Mouse (Mus musculus) frontal cortex, postnatal 10 days (tissue): Measurements from ENCODE around the gene B3gat1.

Source experiments
- DNase-seq, 2 experiments: peaks; one replicate each; pipeline ENCODE4 v3.0.0; 2022; ENCODE audit warnings: low spot score in 2 of 2, mixed read lengths in 1 of 2

The B3gat1 gene

DNA sequence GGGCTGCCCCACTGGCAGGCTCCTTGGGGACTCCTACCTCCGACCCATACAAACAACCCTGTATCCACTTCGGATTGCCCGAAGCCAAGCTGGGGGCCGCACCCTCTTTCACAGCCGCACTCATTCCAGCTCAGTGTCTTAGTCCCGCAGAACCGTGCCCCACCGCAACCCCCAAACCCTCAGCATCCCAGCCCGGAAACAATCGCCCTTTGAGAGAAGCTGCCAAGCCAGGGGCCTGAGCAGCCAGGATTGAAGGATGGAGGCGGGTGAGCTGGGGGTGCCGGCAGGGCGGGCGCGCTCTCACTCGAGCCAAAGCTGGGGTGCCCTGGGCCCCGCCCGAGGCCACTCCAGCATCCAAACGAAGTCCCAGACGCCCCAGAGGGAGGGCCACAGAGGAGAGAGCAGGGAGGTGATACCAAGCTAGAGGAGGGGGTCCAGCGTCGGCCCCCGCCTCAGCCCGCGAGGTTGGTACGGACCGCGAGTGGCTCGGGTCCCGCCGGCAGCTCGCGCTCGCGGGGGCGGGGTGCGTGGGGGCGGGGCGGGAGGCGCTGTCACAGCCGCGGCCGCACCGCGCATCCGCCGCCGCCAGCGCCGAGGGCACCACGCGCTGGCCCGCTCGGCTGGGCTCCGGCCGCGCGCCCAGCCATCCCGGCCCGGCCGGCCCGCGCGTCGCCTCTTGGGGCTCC is at the start of gene B3gat1:
Gene B3gat1 (plus strand): TSS at position 523 of the 686 bp plus-strand sequence.
- peak; percentile 72 to 73 for DNase-seq

DNA sequence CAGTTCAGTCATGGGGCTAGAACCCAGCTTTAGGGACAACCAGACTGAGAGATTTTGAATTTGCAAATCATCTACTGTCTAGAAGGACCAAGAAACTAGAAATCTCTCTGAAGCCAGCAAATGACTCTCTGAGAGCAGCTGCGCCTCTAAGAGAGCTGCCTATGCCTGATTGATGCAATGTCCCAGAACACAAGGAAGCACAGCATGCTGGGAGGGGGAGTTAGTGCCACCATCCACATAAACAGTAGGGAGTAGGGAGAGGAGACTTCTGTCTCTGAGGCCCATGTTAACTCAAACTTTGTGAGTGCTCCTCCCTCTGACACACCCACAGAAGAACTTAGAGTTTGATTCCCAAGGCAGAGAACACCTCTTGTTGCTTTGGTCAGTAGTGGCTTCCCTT is 44.4 kb upstream of the B3gat1 start:
- DNase-seq = no peak

DNA sequence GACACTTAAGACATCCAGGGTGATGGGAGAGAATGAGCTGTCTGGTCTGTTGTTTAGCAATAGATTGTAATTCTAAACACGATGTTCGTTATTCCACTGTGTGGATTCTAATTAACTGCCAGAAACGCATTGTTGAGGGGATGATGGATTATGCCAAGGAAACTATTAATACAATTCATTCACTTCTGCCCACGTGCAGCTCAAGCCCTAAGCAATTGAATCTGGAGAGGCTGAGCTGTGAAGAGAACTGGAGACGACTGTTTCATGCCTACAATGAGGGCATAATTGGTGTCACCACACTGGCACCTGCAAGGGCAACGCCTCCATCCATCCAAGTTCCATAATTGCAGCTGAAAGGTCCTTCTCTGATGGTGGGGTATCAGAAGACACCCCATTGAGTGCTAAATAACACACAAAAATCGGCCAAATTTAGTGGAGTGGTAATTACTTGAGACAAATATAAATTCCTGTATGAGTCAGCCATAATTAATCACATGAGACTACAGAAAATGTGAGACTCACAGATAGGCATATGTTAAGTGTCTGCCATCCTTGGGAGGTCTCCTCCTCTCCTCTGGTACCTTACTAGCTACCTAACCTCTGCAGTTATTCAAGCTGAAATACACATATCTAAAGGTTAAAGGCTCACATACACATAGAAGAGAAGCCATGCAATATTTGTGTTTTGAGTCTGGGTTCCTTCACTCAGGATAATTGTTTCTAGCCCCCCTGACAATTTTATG is 43.4 kb upstream of the B3gat1 start:
- no peak for DNase-seq

DNA sequence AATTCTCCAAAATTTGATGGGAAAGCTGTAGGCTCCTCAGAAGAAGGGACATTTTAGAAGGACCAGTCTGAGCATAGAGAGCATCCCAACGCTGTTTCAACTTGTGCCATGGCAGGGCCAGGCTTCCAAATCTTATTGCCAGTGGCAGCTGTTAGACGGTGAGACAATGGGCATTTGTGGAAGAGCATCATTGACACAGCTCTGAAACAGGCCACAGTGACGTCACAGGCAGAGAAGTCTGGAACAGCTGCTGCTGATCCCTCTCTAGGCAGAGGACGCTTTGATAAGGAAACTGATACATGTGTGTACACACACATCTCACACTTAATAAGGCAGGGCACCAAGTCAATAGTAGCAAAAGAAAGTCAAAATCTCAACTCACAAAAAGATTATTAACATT is 40.9 kb upstream of the B3gat1 start:
- DNase-seq = no peak

DNA sequence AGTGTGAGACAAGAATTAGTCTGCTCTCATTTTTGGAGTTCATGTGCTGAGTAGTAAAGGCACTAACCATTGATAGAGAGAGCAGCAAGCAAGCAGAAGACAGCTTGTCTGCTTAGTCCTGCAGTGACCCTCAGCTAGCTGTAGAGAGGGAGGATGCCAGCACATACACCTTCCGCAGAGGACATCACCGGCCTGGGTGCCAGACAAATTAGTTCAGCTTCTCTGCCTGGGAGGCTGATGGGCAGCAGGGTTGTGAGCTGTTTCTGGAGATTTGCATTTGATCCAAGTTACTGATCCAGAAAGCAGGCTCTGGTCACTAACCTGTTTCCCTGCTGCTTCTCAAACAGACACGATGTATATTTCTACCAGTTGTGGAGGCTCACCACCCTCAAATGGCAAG is 38.9 kb upstream of the B3gat1 start:
- DNase-seq = no peak

DNA sequence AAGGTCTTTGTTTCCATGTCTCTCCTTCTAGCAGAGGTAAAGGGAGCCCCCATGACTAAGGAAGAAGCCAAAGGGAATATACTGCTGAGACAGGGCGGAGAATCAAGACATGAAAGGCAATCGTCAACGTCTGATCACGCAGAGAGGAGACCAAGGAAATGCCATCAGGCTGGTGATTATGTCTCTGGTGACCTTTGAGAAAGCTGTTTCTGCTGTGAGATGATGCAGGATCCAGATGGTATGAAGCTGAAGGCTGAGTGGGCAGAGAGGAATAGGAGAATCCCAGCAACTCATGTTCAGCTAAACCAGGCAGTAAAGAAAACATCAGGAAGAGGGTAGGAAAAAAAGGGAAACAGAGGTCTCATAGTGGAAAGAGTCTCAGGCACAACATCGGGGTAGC is 38.4 kb upstream of the B3gat1 start:
- no peak for DNase-seq

DNA sequence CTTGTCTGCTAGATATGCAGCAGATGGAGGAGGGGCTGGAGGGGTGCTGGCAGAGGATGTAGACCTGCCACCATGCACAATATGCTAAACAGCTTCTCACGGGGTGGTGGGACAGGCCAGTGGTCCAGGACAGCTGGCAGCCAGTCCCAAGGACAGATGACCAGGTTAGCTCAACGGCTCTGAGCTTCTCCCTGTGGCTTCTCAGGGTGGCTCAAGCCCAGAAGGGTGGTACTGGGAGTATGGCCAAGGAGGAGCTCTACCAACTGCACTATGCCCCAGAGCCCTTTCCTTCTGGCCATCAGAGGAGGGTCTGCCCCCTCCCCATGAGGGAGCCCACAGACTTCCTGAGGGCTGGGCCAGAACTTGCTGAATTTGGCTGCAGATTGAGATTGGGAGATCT is 35.2 kb upstream of the B3gat1 start:
- DNase-seq = no peak

DNA sequence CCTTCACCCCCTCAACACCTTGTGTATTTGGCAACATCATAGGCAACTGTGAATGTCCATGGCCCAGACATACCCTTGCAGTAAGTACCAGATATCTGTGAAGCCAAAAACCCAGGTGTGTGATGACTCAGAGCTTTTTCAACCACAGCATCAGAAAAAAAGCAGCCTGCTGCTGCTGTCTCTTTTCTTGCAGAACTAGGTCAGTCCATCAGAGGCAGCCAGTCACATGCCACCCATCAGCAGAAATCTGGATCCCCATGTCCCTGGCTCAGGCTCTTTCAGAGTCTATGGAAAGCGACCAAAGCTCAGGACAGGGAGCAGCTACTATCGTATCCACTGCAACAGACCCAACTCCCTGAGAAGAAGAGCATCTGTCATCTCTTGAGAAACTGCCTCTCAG is 33.2 kb upstream of the B3gat1 start:
- DNase-seq = no peak

DNA sequence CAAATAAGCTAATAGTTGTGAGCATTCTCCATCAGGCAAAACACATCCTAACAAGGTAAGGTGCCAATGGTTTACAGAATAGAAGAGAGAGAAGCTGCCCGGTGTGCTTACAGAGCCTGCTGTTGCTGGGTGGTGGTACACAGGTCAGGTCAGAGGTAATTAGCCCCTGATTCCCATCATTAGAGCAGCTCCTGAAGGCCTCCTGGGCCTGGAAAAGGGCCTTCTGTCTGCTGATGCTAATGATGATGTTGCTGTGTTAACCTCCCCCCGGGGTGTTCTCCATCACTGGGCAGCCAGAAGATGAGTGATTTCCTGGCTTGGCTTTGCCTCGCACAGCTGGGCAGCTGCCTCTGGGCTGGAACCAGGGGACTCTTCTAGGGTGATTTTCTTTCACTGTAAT is 15.1 kb upstream of the B3gat1 start:
- no peak for DNase-seq

DNA sequence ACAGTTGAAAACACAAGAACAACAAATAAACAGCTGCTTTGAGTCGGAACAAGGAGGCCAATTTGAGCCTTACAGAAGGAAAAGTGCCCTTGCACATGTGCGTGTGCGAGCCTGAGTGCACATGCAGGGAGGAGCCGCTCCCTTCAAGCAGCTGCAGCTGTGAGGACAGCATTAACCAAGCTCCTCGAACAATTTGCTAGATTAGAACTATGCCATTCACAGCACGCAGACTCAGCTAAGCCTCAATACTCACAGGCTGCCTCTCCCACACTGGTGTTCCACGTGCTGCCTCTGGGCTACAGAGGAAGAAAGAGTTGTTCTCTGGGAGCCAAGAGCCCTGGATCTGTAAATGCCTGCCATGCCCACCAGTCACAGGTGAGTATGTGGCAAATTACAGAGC is 11.8 kb upstream of the B3gat1 start:
- no peak for DNase-seq

DNA sequence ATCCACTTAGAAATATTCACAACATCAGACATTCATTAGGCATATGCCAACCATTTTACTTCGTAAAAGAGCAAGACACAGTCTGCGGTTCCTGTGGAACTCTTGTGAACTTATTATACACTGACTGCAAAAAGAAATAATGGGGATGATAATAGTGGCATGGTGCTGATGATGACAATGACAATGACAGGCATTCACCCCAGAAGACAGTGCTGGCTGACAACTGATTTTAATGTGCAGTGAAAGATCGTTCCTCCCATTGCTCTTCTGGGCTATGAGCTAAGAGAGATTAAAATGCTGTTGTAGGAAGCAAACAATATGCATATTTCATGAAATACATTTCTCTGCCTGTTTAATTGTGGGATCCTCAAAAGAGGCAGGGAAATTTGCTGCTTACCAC is 7.8 kb upstream of the B3gat1 start:
- no peak for DNase-seq

DNA sequence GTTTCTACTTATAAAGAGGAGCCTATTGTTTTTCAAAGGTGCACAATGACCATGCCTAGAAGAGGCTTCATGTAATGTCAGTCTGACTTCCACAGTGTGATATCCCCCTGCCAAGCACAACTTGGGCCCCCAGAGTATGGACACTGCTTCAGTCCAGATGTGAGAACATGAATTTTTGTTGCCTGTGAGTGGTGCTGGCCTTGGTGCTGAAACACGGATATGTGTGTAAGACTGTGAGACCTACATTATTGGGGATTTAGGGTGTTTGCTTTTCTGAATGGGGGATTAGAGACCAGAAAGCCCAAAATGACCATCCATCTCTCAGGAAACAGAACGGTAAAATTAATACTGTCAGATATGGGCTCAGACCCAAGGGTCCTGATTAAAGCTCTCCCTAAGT is 6.1 kb upstream of the B3gat1 start:
- no peak for DNase-seq

DNA sequence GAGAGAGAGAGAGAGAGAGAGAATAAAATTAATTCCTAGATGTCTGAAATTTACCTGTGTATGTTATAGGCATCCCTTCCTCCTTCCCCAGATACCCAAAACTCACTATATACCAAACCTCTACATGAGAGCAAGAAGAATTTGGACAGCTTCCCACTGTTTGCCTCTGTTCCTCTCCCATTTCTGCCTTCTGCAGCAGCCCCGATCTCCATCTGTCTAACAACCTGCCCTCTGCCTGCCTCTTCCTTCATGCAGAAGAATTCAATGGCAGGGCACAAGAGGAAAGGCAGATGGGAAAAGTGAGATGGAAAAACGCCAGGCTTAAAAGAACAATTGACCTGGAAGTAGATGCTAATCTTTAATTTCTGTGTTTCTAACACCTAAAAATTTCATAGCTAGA is 5.0 kb upstream of the B3gat1 start:
- no peak for DNase-seq

DNA sequence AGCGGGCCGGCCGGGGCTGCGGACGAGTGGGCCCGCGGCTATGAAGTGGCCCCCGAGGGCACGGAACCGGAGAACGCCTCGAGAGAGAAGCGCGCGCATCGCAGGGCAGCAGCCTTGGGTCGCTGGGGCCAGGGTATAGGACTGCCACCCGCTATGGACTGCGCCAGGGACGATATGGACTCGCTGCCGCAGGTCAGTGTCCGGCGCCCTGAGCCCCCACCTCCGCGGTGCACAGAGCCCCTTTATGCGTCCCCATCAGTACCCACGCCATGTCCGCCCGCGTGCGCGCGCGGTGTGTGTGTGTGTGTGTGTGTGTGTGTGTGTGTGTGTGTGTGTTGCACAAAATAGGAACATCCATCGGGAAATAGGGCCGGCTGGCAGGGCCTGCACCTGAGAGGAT is 458 bp downstream of the B3gat1 start:
- peak in 1 of 2 experiments; percentile 44 for DNase-seq

DNA sequence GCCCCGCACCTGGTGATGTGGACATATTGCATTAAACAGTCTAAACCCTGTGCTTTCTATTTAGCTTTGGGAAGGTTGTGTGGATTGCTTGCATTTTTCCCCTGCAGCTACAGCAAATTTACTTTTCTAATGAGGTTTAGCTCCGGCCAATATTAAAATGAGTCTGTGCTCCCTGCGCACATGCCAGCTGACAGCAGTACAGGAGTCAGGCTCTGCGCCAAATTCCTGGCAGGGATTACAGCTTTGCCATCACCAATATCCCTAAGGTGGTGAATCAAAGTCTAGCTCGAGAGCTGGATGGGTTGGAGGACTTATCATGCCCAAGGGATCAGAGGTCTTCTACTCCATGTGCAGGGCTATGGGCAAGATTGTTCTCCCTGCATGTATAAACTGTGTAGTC is 3.6 kb downstream of the B3gat1 start:
- DNase-seq = no peak

DNA sequence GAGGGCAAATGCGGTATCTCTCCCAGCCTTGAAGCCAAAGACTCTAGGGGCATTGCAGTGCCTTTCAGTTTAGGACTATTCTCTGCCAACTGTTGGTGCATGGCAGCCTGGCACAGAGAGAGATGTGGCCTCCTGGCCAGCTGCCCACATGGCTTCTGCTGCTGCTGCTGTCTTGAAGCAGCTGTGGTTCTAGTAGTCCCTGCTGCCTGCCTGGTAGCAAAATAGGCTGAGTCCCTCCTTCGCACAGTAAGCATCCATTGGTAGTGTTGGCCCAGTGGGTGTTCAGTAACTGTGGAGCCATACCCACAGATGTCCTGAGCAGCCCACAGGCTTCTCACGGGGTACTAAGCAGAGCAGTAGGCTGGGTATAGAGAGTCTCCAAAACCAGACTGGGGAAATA is 9.3 kb downstream of the B3gat1 start:
- no peak for DNase-seq

DNA sequence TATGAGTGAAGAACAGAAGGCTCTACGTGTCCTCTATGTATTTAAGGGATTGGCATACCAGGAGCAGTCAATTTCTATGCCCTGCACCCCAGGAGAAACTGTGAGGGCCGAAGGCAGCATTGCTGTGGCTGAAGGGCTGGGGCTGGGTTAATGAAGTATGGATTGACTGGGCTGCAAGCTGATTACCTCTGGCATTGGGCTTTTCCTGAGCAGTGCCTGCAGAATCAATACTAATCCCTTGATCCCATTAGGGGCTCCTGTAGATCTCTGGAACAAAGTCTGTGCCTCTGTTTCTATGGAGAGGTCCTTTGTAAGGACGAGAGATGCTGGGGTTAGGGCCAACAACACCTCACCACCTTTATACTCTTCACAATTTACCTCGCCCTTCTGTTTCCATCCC is 13.6 kb downstream of the B3gat1 start:
- no peak for DNase-seq

DNA sequence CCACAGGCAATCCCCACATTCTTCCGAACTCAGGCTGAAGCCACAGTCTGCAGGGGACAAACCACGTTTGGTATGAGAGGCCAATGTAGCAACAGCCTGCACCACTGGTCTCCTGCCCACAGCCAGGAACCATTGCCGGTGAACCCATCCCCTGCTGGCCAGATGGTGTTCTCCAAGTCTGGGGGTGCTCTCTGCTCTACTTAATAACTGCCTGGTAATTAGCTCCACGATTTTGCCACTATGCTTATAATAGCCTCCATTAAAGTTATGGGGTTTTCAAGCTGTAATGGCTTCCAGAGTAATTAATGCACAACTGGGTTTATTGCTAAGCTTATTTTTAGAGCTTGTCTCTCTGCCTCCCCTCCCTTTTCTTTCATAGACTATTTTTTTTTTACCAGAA is 15.4 kb downstream of the B3gat1 start:
- DNase-seq = no peak

DNA sequence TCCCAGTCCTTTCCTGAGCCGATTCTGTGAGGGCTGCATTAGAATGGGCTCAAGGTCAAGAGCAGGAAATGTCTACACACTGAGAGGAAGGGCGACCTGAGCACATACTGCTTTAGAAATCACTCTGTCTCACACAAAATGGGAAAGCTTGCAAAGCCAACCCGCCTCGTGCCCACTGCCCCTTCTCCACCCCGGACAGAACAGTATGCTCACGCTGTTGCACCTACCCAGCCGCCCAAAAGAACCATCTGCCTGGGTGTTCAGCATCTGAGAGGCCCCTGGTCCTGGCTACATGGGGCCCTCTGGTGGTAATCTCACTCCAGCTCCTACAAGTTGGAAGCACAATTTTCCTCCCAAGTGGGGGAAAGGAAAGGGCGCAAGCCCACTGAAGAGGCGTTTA is 26.6 kb downstream of the B3gat1 start:
- peak; percentile 45 to 55 for DNase-seq

DNA sequence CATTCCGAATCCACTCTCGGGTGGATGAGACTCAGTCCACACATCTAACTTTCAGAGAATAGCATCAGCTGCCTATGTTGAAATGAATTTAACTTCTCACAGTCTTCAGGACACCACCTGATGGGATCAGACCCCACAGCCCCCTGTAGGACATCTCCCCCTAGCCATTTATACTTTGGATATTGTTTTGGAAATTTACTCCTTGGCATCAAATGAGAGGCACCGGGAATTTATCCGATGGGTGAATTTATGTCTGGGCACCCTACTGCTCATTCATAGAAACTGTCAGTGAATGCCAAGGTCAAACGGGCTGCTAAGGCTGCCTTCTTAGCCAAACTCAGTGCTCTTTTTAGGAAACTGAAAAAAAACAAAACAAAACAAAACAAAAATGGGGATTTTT is 27.0 kb downstream of the B3gat1 start:
- DNase-seq = no peak

DNA sequence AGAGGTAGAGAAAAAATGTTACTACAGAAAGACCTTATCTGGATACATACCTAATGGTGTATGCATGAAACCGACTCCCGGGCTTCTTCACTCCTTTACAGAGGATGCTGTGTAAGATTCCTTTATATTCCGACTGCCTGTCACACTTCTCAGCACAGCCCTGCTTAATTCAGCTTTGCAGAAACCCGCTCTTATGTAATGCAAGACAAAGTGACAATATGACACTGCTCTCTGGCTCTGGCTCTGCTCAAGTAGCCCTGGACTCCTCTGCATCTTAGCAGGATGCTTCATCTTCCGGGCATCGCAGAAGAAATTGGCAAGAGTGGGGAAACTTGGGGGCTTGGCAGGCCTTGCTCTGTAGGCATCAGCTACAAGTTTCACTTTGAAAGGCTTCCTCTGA is 28.9 kb downstream of the B3gat1 start:
- DNase-seq = no peak

DNA sequence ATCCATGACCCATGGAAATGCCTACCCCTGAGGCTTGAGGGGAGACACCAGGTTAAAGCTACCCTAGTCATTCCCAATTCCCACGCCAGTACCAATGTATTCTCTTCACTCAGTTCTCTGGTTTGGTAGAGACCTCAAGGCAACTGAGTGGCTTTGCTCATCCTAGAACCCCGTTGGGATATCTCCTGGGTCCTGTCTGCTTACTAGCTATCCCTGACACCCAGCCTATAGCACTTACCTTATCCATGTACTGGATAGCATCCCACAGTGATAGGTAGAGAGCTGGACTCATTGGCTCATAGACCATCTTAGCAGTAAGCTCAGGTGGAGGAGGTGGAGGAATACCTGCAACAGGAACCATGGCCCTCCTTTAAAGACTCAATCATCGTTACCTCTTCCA is 34.7 kb downstream of the B3gat1 start:
- DNase-seq = no peak

DNA sequence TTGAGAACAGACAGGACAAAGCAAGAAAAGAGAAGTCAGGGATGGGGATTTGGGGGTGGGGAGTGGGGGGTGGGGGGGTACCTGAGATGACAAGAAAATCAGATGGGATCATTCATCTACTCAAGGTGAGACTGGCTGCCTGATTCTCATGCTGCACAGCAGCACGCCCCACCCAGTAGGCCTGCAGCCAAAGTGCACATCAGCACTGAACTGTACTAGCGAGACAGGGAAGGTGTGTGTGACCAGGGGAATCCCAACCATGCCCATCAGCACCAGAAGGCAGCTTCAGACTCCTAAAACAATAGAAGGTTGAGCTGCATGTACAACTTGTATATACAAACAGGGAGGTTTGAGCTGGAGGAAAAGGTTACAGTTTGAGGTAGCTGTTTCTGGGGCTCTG is 42.2 kb downstream of the B3gat1 start:
- DNase-seq = no peak
